Mouse (Mus musculus) heart, embryonic 14.5 days (tissue): ENCODE results near the gene Aasdh. TPM values are rescaled to one million over a fixed set of nuclear protein-coding genes. Genes with fewer than 3 reads are reported as not detected.

ENCODE experiments used
- ATAC-seq: fragments of 200-750 bp; cut with Nextera tagmentation; 2 replicates; pipeline ENCODE4 v1.8.0; 2017; ENCODE audit warnings: low read depth, moderate TSS enrichment; ENCODE audit not compliant: insufficient number of reproducible peaks, insufficient read depth, low FRiP score
- H3K27ac ChIP-seq, 2 experiments: fragments of 200-500 bp in 1 of 2; fragments of 300-500 bp in 1 of 2; sonication (generic) in 1 of 2; replicated peaks in 1 of 2; 2 replicates each; pipeline ENCODE4 v1.5.1; 2012 to 2014; ENCODE audit warnings: low read depth in 2 of 2, low read length in 2 of 2, control low read depth in 1 of 2, mild to moderate bottlenecking in 1 of 2, mixed read lengths in 1 of 2; ENCODE audit not compliant: control insufficient read depth in 1 of 2, insufficient read depth in 1 of 2
- H3K27me3 ChIP-seq: fragments of 300-500 bp; sonication (generic); 2 replicates; pipeline ENCODE4 v1.6.1; 2014; ENCODE audit warnings: mild to moderate bottlenecking, low read length, control low read depth; ENCODE audit not compliant: control insufficient read depth, insufficient read depth
- H3K36me3 ChIP-seq: fragments of 300-500 bp; sonication (generic); 2 replicates; pipeline ENCODE4 v1.6.1; 2014; ENCODE audit warnings: mild to moderate bottlenecking, control low read depth, low read length, mixed read lengths; ENCODE audit not compliant: control insufficient read depth, insufficient read depth
- H3K4me1 ChIP-seq, 2 experiments: fragments of 200-500 bp in 1 of 2; fragments of 300-500 bp in 1 of 2; sonication (generic) in 1 of 2; 2 replicates each; pipeline ENCODE4 v1.6.1; 2012 to 2014; ENCODE audit warnings: low read length in 2 of 2, control low read depth in 1 of 2, mixed read lengths in 1 of 2; ENCODE audit not compliant: control insufficient read depth in 2 of 2, insufficient read depth in 2 of 2
- H3K4me2 ChIP-seq: fragments of 300-500 bp; sonication (generic); 2 replicates; pipeline ENCODE4 v1.6.1; 2014; ENCODE audit warnings: mild to moderate bottlenecking, low read length
- H3K4me3 ChIP-seq, 2 experiments: fragments of 200-500 bp in 1 of 2; fragments of 300-500 bp in 1 of 2; sonication (generic) in 1 of 2; 2 replicates each; pipeline ENCODE4 v1.5.1; 2012 to 2014; ENCODE audit warnings: low read length in 2 of 2, mild to moderate bottlenecking in 2 of 2, control low read depth in 1 of 2, low read depth in 1 of 2, moderate library complexity in 1 of 2; ENCODE audit not compliant: control insufficient read depth in 1 of 2, insufficient read depth in 1 of 2
- H3K9ac ChIP-seq: fragments of 300-500 bp; sonication (generic); 2 replicates; pipeline ENCODE4 v1.6.1; 2014; ENCODE audit warnings: mild to moderate bottlenecking, low read length
- H3K9me3 ChIP-seq: fragments of 300-500 bp; sonication (generic); 2 replicates; pipeline ENCODE4 v1.6.1; 2016; ENCODE audit warnings: low read length, control low read depth; ENCODE audit not compliant: control insufficient read depth
- WGBS: fragments of 180-500 bp; shearing (Covaris S2); extraction: QIAGEN DNeasy Blood & Tissue Kit; methylation state at CpG from one replicate; pipeline ENCODE4 v1.1.7; 2014; 5-methylcytosine and 5-hydroxymethylcytosine counted together
- polyA plus RNA-seq: library from polyadenylated mRNA; unstranded; fragments of >200 nt; fragmentation: Nextera tagmentation; extraction: Ambion mirVana; gene quantifications from 2 replicates; pipeline ENCODE4 v1.2.1, GENCODE M21; 2014

The Aasdh gene
- polyA plus RNA-seq, 1 experiment from 2014 or later: 19.1 TPM

DNA sequence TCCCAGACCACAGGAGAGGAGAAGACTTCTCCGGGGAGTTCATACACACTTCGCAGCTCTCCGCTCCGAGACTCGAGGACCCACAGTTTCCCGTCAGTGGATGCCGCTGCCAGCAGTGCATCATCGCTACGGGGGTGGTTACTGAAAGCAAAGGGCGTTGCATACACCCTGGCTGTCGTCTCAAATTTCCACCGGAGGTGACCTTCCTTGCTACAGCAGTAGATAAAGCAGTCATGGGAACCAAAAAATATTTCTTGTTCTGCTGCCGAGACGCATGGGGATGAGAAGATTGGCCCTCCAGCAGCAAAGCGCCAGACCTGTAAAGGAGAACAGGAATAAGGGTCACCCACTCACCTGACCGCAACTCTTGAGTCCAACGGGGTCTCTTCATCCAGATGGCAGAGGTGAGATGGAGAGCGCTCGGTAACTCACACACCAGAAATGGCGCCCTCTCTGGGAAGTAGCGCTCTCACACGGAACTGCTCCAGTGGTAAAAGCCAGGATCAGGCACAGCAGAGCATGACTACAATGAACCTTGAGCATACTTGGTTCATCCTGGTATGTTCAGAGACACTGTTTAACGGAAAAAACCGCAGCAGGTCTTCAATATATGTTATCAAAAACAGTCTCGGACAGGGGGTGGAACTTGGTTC, 29.1 kb downstream of the Aasdh start:
- H3K36me3 ChIP-seq: peaks cover 49% of the 10 kb centered on the region
- no peaks in the 10 kb centered on the region for H3K9me3 ChIP-seq
- H3K4me3 ChIP-seq: peak overlapping the region in 1 of 2 experiments; percentile 21; a peak in 2 of 4 replicates
- H3K4me2 ChIP-seq: peak overlapping the region; percentile 56
- no peak overlapping the region for H3K9ac ChIP-seq
- H3K27ac ChIP-seq: peak overlapping the region; percentile 62 to 81
- H3K4me1 ChIP-seq: peaks cover 0 to 4% of the 10 kb centered on the region in 2 experiments; a peak in 1 of 4 replicates
- WGBS: 62% methylated on average over 25 of the region's 25 CpGs
- H3K27me3 ChIP-seq: no peaks in the 10 kb centered on the region
- ATAC-seq: 0 out of 2 replicates have a peak, but pooled peaks have one; percentile 31

DNA sequence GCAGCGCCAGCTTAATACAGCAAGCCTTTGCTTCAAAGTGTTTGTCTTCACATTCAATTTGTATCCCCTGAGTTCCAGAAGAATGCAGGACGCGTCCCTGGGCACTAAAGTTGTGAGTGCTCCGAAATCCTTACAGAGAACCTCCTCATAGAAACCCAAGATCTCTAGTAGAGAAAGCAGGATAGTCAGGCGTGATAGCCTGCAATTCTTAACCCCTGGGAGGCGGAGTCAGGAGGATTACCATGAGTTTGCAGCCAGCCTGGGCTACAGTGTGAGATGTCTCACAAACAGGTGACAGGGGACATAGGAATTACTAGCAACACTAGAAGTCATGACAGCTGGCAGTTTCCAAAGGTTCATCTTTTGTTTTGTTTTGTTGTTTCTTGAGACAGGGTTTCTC, 35.8 kb downstream of the Aasdh start:
- Histone ChIP-seq H3K27ac (no peak overlapping the region), H3K36me3 (peaks cover 57% of the 10 kb centered on the region), H3K4me2 (peak overlapping the region; percentile 60), H3K4me1 (peaks cover 10 to 25% of the 10 kb centered on the region in 2 experiments), H3K9ac (peak overlapping the region; percentile 48; the same call in 1 of the 2 replicates), H3K4me3 (peak overlapping the region; percentile 11 to 30; a peak in 3 of 4 replicates), H3K9me3 (no peaks in the 10 kb centered on the region), H3K27me3 (no peaks in the 10 kb centered on the region)
- no peak for ATAC-seq
- 62% methylated on average over 6 of the region's 6 CpGs for WGBS

DNA sequence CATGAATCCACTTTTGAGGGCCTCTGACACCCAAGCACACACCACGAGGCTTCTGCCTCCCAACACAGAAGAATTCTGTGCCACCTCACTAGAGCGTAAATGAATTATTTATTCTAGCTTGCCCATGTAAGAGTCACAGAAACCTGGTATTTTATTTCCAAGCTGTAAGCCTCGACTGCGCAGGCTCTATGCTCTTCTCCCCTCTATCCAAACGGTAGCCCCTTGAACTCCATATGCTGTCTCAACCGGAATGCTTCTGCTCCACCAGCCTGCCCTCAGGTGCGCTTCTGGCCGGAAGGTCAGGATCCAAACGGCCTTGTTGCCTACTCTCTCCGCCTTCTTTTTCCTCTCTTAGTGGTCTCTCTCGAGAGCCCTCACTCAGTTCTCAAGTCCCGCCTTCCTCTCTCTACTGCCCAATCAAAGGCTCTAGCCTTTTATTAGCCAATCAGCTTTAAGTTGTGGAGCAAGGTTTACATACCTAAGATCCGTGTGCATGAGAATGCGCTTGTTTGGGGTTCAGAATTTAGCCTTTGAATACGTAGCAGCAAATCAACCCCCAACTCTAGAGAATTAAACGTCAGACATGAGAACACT, 36.5 kb downstream of the Aasdh start:
- no peak overlapping the region for H3K27ac ChIP-seq
- ATAC-seq: no peak
- H3K4me1 ChIP-seq: peaks cover 10 to 25% of the 10 kb centered on the region in 2 experiments

DNA sequence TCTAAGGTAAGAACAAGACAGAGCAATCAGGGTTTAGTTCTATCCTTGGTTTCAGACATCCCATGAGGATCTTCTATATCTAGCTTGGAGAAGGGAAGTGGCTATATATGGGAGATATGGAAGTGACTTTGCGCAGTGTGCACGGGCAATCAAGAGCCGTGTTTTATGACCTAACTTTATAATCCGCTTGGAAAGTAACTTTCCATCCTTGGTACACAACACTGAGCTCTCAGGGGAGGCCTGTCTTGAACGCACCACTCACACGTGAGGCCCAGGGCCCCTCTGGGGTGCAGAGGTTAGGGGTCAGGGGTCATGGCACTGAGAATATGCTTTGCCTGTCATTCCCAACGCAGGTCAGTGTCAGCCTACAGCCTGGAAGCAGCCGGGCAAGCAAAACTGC, 38.5 kb downstream of the Aasdh start:
- peaks cover 10 to 36% of the 10 kb centered on the region in 2 experiments for H3K4me1 ChIP-seq
- H3K9ac ChIP-seq: no peak overlapping the region
- H3K27ac ChIP-seq: peak overlapping the region in 1 of 2 experiments; percentile 82; a peak in 1 of 4 replicates
- peak overlapping the region; percentile 57; the same call in 1 of the 2 replicates for H3K4me2 ChIP-seq
- peaks cover 41% of the 10 kb centered on the region for H3K36me3 ChIP-seq
- ATAC-seq: no peak
- no peaks in the 10 kb centered on the region for H3K27me3 ChIP-seq
- no peaks in the 10 kb centered on the region for H3K9me3 ChIP-seq
- WGBS: 80% methylated on average over 8 of the region's 8 CpGs
- no peak overlapping the region for H3K4me3 ChIP-seq

More for the DNA sequence above, 36.5 kb downstream of the Aasdh start:
- Histone ChIP-seq H3K9me3 (no peaks in the 10 kb centered on the region), H3K4me3 (peak overlapping the region; percentile 15 to 30; a peak in 3 of 4 replicates), H3K27me3 (no peaks in the 10 kb centered on the region), H3K9ac (peak overlapping the region; percentile 48), H3K4me2 (peak overlapping the region; percentile 60), H3K36me3 (peaks cover 54% of the 10 kb centered on the region)
- WGBS: 36% methylated on average over 16 of the region's 16 CpGs

DNA sequence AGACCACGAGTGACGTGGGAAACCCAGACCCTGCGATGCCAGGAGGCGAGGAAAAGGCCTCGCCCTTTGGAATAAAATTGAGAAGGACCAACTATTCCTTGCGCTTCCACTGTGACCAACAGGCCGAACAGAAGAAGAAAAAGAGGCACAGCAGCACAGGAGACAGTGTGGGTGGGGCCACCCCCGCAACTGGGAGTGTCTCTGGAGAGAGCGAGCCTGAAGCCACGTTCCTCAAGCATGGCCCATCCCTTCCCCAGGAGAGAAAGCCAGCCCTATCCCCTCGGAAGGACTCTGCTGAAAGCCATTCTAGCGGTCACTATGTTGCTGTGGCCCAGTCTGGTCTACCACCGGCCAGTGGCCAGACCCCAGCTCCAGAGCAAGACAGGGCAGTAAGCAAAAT, 46.9 kb downstream of the Aasdh start:
- Histone ChIP-seq H3K27ac (peak overlapping the region; percentile 79 to 86), H3K9me3 (no peaks in the 10 kb centered on the region), H3K9ac (peak overlapping the region; percentile 88), H3K36me3 (no peaks in the 10 kb centered on the region), H3K4me2 (peak overlapping the region; percentile 99), H3K4me1 (peaks cover 15 to 48% of the 10 kb centered on the region in 2 experiments), H3K4me3 (peak overlapping the region; percentile 60 to 62), H3K27me3 (no peaks in the 10 kb centered on the region; the same call in 1 of the 2 replicates)
- ATAC-seq: peak; percentile 37; the same call in 1 of the 2 replicates
- 21% methylated on average over 13 of the region's 13 CpGs for WGBS

DNA sequence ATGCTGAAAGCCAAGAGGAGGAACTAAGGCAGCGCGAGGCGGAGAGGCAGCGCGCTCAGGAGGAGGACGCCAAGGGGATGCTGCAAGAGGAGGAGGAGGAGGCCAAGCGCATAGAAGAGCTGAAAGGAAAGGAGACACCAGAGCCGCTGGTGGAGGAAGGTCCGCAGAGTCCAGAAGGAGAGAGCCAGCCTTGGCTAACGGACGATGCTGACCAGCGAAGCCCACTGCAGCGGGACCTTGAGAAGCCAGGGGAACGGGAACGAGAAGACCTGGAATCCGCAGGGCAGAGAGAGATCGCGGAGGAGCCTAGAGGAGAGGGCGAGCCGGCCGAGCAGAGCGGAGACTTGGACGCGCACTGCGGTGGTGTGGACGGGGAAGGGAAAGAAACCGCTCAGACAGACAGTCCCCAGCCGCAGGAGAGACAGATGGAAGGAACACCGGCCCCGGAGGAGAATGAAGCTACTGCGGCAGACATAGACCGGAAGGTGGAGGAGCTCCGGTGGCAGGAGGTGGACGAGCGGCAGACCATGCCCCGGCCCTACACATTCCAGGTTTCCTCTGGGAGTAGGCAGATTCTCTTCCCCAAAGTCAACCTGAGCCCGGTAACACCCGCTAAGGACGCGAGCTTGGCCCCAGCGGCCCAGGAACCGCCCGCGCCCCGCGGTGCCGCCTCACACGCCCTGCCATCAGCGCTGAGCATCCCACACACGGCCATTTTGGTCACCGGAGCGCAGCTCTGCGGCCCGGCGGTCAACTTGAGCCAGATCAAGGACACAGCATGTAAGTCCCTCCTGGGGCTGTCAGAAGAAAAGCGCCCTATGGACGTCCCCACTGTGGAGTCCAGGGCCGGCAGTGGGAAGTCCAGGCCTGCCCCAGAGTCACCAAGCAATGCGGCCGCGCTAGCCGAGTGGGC, 48.0 kb downstream of the Aasdh start:
- WGBS: 2% methylated on average over 61 of the region's 62 CpGs
- Histone ChIP-seq H3K4me3 (peak overlapping the region; percentile 60 to 62), H3K9me3 (no peaks in the 10 kb centered on the region), H3K4me2 (peak overlapping the region; percentile 99), H3K9ac (peak overlapping the region; percentile 88), H3K27ac (peak overlapping the region; percentile 79 to 86), H3K27me3 (no peaks in the 10 kb centered on the region; the same call in 1 of the 2 replicates), H3K4me1 (peaks cover 15 to 40% of the 10 kb centered on the region in 2 experiments), H3K36me3 (no peaks in the 10 kb centered on the region)
- ATAC-seq: peak; percentile 28; the same call in 1 of the 2 replicates
